Mouse (Mus musculus): ENCODE measurements at regions not wholly inside any gene's neighbourhood (a gene's known extent, or its start where the extent isn't known, plus 50 kb on each side); places are given as distances from the start of the nearest gene placed in this dataset.

GRCm38 (mm10) chr12:25393501-25393900 is 296.6 kb upstream of the Id2 start:
- no peak for DNase-seq (ENCODE audit: low spot score in 2 of 2)

- DNase-seq (ENCODE audit: low spot score in 2 of 2): peak; percentile 22
Observed at GRCm38 (mm10) chr12:25389202-25389601, 292.3 kb upstream of the Id2 start.

- no peak for DNase-seq (ENCODE audit: low spot score in 2 of 2)
Observed at GRCm38 (mm10) chr12:25387791-25388280, 290.9 kb upstream of the Id2 start.

GRCm38 (mm10) chr12:25382961-25383360 is 286.0 kb upstream of the Id2 start:
- DNase-seq (ENCODE audit: low spot score in 2 of 2): no peak

GRCm38 (mm10) chr12:25382475-25382874 is 285.5 kb upstream of the Id2 start:
- no peak for DNase-seq (ENCODE audit: low spot score in 2 of 2)

- no peak for DNase-seq (ENCODE audit: low spot score in 2 of 2)
Observed at GRCm38 (mm10) chr12:25381619-25382018, 284.7 kb upstream of the Id2 start.

- no peak for DNase-seq (ENCODE audit: low spot score in 2 of 2)
Observed at GRCm38 (mm10) chr12:25379996-25380395, 283.1 kb upstream of the Id2 start.

- no peak for DNase-seq (ENCODE audit: low spot score in 2 of 2)
Observed at GRCm38 (mm10) chr12:25379016-25379415, 282.1 kb upstream of the Id2 start.

- DNase-seq (ENCODE audit: low spot score in 2 of 2): no peak
Observed at GRCm38 (mm10) chr12:25378036-25378645, 281.2 kb upstream of the Id2 start.

- DNase-seq (ENCODE audit: low spot score in 2 of 2): no peak
Observed at GRCm38 (mm10) chr12:25376451-25376850, 279.5 kb upstream of the Id2 start.

GRCm38 (mm10) chr12:25367541-25367940 is 270.6 kb upstream of the Id2 start:
- no peak for DNase-seq (ENCODE audit: low spot score in 2 of 2)

GRCm38 (mm10) chr12:25365600-25366267 is 268.8 kb upstream of the Id2 start:
- DNase-seq (ENCODE audit: low spot score in 2 of 2): no peak

- DNase-seq (ENCODE audit: low spot score in 2 of 2): no peak
Observed at GRCm38 (mm10) chr12:25364966-25365568, 268.1 kb upstream of the Id2 start.

GRCm38 (mm10) chr12:25363839-25364238 is 266.9 kb upstream of the Id2 start:
- DNase-seq (ENCODE audit: low spot score in 2 of 2): no peak

- no peak for DNase-seq (ENCODE audit: low spot score in 2 of 2)
Observed at GRCm38 (mm10) chr12:25363341-25363740, 266.4 kb upstream of the Id2 start.

- DNase-seq (ENCODE audit: low spot score in 2 of 2): no peak
Observed at GRCm38 (mm10) chr12:25362771-25363170, 265.8 kb upstream of the Id2 start.

GRCm38 (mm10) chr12:25360726-25361125 is 263.8 kb upstream of the Id2 start:
- DNase-seq (ENCODE audit: low spot score in 2 of 2): no peak

- DNase-seq (ENCODE audit: low spot score in 2 of 2): no peak
Observed at GRCm38 (mm10) chr12:25359931-25360330, 263.0 kb upstream of the Id2 start.

- DNase-seq (ENCODE audit: low spot score in 2 of 2): no peak
Observed at GRCm38 (mm10) chr12:25358846-25359525, 262.0 kb upstream of the Id2 start.

- DNase-seq (ENCODE audit: low spot score in 2 of 2): no peak
Observed at GRCm38 (mm10) chr12:25356774-25357173, 259.8 kb upstream of the Id2 start.

GRCm38 (mm10) chr12:25355217-25355616 is 258.3 kb upstream of the Id2 start:
- DNase-seq (ENCODE audit: low spot score in 2 of 2): no peak

- DNase-seq (ENCODE audit: low spot score in 2 of 2): no peak
Observed at GRCm38 (mm10) chr12:25353402-25353896, 256.5 kb upstream of the Id2 start.
